Mouse (Mus musculus): ENCODE results near the gene Gpr89.
A peak's percentile ranks its signal among the peaks of the same experiment; 100 is the strongest.

Gpr89 gene

GRCm38 (mm10) chr3:96870270-96870669, 34.9 kb downstream of the Gpr89 start:
- no peak for DNase-seq (ENCODE audit: low spot score)

DNA sequence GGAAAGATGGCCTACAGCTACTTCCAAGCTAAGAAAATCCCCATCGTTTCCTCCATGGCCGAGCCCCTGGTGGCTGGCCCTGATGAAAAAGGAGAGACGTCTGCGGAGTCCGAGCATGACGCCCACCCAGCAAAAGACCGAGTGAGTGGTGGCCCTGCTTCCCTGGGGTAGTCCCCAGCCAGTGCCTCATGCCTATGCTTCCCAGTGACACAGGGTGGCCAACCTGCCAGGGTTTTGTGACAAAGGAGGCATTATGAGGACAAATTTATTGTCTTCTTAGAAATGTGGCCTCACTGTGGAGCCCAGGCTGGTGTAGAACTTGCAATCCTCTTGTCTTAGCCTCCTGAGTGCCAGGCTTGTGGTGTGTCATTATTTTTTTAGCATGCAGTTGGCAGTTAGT, 36.1 kb downstream of the Gpr89 start:
- DNase-seq (ENCODE audit: low spot score), result peak; percentile 0

GRCm38 (mm10) chr3:96868566-96868965, 36.6 kb downstream of the Gpr89 start:
- DNase-seq (ENCODE audit: low spot score), result peak; percentile 1

- DNase-seq (ENCODE audit: low spot score), result peak; percentile 1
Observed at GRCm38 (mm10) chr3:96867863-96868262, 37.3 kb downstream of the Gpr89 start.

GRCm38 (mm10) chr3:96860498-96860897, 44.6 kb downstream of the Gpr89 start:
- peak; percentile 1 for DNase-seq (ENCODE audit: low spot score)

- DNase-seq (ENCODE audit: low spot score), result no peak
Observed at GRCm38 (mm10) chr3:96855833-96856232, 49.3 kb downstream of the Gpr89 start.

GRCm38 (mm10) chr3:96854376-96854775, 50.8 kb downstream of the Gpr89 start:
- no peak for DNase-seq (ENCODE audit: low spot score)

DNA sequence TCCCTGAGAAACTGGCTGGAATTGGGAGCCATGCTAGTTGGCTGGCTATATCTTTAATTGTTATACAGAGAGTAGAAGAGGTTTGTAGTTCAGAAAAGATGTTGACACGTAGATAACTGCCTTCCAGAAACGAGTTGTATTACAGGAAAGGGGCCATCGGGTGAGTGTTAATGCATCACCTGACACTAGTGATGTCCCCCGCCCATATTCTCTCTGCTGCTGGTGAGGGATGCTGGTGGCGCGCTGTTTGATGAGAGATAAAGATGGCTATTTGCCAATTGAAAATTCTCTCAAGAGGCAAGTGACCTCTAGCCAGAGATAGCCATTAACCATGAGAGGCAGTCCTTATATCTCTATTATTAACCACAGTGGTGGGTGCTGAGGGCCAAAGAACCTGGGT, 52.6 kb downstream of the Gpr89 start:
- no peak for DNase-seq (ENCODE audit: low spot score)

GRCm38 (mm10) chr3:96849168-96849727, 55.9 kb downstream of the Gpr89 start:
- DNase-seq (ENCODE audit: low spot score), result no peak

DNA sequence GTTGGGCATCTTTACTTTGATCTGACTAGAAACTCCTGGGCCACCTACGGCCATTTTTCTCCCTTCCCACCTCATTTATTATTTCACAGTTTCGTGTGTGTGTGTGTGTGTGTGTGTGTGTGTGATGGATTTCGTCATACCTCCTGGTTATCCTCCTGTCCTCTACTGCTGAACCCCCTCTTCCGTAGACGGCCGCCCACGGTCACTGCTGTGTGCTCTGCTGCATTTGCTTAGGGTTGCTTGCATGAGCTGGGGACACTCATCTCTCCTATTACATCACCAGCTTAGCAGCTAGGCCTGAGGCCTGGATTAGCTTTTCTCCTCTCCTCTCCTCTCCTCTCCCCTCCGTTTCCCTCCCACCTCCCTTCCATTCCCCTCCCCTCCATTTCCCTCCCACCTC, 56.7 kb downstream of the Gpr89 start:
- no peak for DNase-seq (ENCODE audit: low spot score)

GRCm38 (mm10) chr3:96847661-96848060, 57.5 kb downstream of the Gpr89 start:
- DNase-seq (ENCODE audit: low spot score), result no peak

- DNase-seq (ENCODE audit: low spot score), result no peak
Observed at GRCm38 (mm10) chr3:96846985-96847384, 58.2 kb downstream of the Gpr89 start.

DNA sequence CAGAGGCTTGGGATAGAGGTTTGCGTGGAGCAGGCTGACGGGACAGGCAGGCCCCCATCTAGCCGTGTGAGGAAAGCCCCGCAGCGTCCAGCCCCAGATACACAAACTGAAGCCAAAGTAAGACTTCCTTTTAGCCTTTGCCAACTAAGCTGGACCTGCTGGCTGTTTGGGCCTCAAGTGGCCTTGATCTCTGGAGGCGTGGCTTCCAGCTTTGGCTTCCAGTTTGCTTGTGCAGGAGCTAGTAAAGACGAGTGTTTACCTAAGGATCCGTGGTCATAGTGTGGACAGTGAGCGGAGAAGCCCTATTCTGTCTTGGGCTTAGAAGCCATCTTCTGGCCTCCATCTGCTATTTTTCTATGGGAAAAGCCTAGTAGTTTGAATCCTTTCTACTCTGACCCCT, 59.3 kb downstream of the Gpr89 start:
- DNase-seq (ENCODE audit: low spot score), result peak; percentile 25

DNA sequence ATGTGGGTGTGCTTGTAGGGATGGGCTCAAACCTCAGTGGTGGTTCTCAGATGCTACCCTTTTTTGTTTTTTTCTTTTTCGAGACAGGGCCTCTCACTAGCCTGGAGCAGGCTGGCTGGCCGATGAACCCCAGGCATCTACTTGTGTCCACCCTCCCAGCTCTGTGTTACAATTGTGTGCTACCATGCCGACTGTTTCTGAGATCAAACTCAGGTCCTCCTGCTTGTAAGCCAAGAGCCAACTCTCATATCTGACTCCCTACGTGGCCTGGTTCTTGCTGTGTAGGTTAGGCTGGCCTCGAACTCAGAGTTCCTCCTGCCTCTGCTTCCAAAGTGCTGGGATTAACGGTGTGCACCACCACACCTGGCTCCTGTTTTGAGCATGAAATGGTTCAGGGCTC, 60.0 kb downstream of the Gpr89 start:
- DNase-seq (ENCODE audit: low spot score), result no peak

DNA sequence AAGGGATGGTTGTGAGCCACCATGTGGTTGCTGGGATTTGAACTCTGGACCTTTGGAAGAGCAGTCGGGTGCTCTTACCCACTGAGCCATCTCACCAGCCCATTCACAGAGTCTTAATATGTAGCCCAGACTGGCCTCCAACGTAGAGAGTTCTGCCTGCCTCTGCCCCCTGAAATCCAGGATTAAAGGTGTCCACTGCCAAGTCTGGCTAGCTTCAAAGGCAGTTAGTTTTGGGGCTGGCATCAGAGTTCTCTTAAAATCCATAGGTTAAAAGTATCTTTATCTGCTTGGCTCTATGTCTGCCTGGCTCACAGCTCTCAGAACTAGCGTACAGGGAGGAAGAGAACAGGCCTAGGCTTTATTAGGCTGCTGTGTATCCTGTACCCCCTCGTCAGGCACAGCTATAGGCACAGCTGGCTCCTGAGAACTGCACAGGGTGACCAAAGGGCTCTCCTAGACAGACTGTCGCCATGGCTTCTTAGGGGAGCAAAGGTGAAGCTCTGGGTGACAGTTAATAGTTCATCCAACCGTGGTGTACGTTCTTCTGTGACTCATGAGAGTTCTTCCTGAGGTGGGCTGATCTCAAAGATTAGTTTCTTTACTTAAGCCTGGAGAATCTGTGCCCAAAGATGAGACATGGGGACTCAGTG, 66.0 kb downstream of the Gpr89 start:
- no peak for DNase-seq (ENCODE audit: low spot score)

GRCm38 (mm10) chr3:96836414-96836813, 68.7 kb downstream of the Gpr89 start:
- DNase-seq (ENCODE audit: low spot score), result no peak

DNA sequence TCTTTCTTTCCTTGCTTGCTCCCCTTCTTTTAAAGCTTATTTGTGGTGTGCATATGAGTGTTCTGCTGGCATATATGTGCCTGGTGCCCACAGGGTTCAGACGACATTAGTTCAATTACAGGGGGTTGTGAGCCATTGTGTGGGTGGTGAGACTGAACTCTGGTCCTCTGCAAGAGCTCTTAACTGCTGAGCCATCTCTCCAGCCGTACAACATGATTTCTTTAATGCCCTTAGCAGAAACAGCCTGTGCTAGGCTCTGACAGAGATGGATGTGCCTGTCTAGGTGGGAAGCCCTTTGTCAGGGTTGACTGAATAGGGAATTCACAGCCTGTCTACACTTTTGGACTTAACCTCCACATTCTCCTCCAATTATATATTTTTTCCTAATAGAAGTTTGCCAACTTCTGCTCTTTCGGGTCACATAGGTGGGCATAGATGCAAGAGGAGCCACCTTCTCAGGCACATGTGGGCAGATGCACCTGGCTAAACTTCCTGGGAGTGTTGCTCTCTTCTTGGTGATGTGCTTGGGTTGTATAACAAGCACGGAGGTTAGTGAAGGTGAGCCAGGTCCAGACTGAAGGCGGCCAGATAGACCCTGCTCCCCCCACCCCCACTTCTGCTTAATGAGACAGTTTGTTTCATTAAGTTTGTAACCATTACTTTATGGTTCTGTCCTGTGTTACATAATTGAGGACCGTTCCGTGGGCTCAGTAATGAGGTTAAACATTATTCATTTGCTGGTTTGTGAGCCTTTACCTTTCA, 70.4 kb downstream of the Gpr89 start:
- no peak for DNase-seq (ENCODE audit: low spot score)

- DNase-seq (ENCODE audit: low spot score), result no peak
Observed at GRCm38 (mm10) chr3:96832930-96833329, 72.2 kb downstream of the Gpr89 start.

DNA sequence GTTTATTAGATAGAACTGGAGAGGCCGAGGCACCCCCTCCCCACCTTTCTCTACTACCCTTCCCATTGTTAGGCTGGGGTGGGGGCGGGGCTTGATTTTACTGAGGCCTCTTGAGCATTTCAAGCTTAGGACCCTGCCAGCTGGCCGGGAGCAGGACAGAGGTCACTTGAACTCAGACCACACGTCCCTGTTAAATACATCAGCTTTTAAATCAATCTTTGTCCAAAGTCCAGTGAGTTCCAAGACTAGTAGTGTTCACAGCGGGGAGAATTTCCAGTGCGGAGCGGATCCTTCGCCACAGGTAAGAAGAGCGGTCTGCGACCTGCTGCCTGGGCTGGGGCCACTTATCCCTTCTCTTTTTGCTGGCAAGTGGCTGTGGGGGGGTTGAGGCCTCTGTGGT, 75.3 kb downstream of the Gpr89 start:
- no peak for DNase-seq (ENCODE audit: low spot score)

- no peak for DNase-seq (ENCODE audit: low spot score)
Observed at GRCm38 (mm10) chr3:96828984-96829383, 76.2 kb downstream of the Gpr89 start, which contains the start of the genes Pdzk1 and Cd160. Gene Pdzk1 (plus strand): TSS chr3:96829284. Gene Cd160 (minus strand): TSS chr3:96829351.

DNA sequence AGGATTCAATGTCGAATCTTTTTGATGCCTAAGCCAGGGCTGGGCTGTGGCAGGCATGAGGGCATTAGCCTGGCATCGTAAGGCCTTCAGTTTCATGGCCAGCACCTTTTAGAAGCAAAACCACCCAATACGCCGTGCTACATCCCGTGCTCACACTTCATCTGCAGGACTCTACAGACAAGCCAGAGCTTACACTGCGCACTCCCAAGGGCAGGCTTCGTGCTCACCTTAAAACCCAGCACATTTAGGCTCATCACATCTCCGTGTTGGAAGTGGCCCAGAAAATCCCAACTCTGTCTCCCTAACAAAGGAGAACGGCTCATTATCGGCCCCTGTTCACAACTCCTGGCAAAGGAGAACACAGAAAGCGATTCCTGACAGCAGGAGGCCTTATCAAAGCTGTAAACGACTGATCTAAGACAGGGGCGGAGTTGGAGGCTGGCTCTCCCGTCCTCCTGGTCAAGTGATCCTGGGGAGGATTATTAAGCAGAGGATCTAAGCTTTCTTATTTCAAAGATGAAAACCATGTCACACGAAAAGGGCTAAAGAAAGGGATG, 76.8 kb downstream of the Gpr89 start:
- DNase-seq (ENCODE audit: low spot score), result no peak

DNA sequence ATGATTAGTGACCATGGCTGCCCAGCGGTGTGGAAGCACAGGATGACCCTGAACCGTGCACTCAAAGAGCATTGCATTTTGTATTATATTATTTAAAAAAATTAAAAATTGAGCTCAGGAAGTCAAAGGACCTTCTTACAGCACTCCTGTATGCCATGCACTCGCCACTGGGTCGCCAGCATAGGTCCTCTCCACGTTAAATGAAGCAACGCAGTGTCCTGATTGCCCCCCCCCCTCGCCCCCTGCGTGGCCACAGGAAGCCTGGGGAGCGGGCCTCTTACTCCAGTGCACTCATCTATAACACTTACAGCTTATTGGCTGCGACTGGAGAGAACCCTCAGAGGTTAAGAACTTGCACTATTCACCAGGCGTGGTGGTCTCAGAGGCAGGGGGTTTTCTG, 79.9 kb downstream of the Gpr89 start:
- no peak for DNase-seq (ENCODE audit: low spot score)

DNA sequence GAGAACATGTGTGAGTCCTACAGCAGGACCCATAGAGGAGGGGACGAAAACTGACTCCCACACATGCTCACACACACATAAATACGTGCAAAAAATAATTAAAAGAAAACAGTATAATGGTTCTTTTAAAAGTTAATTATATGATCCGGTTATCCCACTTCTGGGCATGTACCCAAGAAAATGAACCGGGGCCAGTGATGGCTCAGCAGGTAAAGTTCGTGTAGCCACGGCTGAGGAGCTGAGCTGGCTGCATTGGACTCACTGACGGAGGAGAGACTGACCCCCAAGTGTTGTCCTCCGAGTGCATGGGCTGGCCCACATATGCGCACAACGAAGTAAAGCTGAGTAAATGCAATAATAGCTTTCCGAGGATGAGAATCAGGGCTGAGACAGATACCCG, 80.5 kb downstream of the Gpr89 start:
- no peak for DNase-seq (ENCODE audit: low spot score)

Measured in ovary, postnatal 36 days (tissue).